Mouse (Mus musculus) myocyte (in vitro differentiated cells): ENCODE data around the gene Cd300lf.

Source experiments
- E2F4 ChIP-seq: IDR thresholded peaks from one replicate; pipeline ENCODE4 v1.6.1; 2011; ENCODE audit warnings: mild to moderate bottlenecking, control low read depth, moderate library complexity; ENCODE audit not compliant: insufficient read depth
- MAX ChIP-seq: IDR thresholded peaks from one replicate; pipeline ENCODE4 v1.6.1; 2011; ENCODE audit warnings: low read depth, mild to moderate bottlenecking, control low read depth
- POLR2A ChIP-seq: IDR thresholded peaks from one replicate; pipeline ENCODE4 v1.6.1; 2011; ENCODE audit warnings: low read depth, mild to moderate bottlenecking, control low read depth, moderate library complexity; ENCODE audit not compliant: insufficient read length
- POLR2AphosphoS2 ChIP-seq: IDR thresholded peaks from one replicate; pipeline ENCODE4 v1.6.1; 2011; ENCODE audit warnings: low read depth, control low read depth; ENCODE audit not compliant: insufficient read length
- USF1 ChIP-seq: IDR thresholded peaks from one replicate; pipeline ENCODE4 v1.6.1; 2011; ENCODE audit warnings: low read depth, mild to moderate bottlenecking, control low read depth, moderate library complexity

- TF ChIP-seq E2F4 (no peak), POLR2A (no peak), USF1 (no peak), MAX (no peak), POLR2AphosphoS2 (no peak)
These were observed 27.2 kb downstream of the Cd300lf start for GRCm38 (mm10) chr11:115106638-115107037.
